Mouse (Mus musculus): Measurements from ENCODE around the gene Omp.

Gene Omp

DNA sequence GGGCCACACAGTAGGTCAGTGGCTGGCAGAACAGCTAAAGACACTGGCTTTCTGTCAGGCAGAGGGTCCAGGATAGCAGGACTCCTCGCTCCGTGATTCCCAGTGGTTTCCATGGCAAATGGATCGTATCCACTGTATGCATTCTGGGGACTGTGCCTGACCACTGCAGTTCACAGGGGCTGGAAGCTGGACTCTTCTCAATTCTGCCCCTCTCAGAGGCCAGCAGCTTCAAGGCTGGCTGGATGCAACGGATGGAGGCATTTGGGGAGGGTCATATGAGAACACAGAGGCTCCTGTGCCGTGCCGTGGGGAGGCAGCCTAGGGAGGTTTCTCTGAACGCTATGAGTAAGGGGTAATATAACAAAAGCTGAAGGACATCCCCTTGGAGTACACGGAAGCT is 3.1 kb downstream of the Omp start:
- DNase-seq (ENCODE audit: low read depth), result no peak

GRCm38 (mm10) chr7:98141206-98141605 is 4.1 kb downstream of the Omp start:
- no peak for DNase-seq (ENCODE audit: low read depth)

GRCm38 (mm10) chr7:98140597-98140996 is 4.7 kb downstream of the Omp start:
- DNase-seq (ENCODE audit: low read depth), result no peak

DNA sequence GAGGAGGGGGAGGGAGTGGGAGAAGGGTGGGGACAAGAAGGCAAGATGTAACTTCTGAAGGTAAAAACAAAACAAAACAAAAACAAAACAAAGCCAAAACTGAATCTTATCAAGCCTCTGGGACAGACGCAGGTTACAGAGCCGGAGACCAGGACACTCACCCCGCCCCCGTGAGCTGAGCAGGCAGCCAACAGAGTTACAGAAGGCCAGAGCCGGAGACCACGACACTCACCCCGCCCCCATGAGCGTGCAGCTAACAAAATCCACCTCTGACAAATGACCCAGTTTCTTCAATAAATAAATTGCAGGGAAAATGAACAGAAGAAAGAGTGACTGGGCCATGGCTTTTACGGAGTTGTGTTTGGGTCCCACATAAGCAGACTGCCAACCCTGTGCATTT is 6.1 kb downstream of the Omp start:
- no peak for DNase-seq (ENCODE audit: low read depth)

DNA sequence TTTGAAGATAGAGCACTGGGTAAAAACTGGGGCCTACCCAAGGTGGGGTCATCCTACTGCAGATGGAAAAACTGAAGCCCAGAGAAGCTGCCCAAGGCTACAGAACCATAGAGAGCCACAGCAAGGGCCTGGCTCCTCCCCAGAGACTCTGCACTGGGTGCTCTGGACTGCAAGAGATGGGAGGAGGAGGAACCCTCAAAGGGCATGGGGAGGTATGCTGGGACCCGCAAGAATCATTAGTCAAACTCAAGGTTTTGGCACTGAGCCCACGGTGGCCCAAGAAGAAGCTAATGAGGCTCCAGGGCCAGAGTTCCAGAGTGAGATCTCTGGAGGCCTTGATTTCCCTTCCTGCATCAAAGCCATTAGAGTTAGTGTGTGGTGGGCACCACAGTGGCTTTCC is 7.3 kb downstream of the Omp start:
- no peak for DNase-seq (ENCODE audit: low read depth)

GRCm38 (mm10) chr7:98137583-98137982 is 7.7 kb downstream of the Omp start:
- no peak for DNase-seq (ENCODE audit: low read depth)

- DNase-seq (ENCODE audit: low read depth), result no peak
These were observed 13.6 kb downstream of the Omp start for GRCm38 (mm10) chr7:98131751-98132150.

GRCm38 (mm10) chr7:98125473-98125872 is 19.8 kb downstream of the Omp start:
- DNase-seq (ENCODE audit: low read depth), result peak; percentile 43

GRCm38 (mm10) chr7:98124701-98125100 is 20.6 kb downstream of the Omp start:
- DNase-seq (ENCODE audit: low read depth), result no peak

GRCm38 (mm10) chr7:98121673-98122072 is 23.6 kb downstream of the Omp start:
- DNase-seq (ENCODE audit: low read depth), result no peak

GRCm38 (mm10) chr7:98121241-98121640 is 24.1 kb downstream of the Omp start:
- DNase-seq (ENCODE audit: low read depth), result no peak

DNA sequence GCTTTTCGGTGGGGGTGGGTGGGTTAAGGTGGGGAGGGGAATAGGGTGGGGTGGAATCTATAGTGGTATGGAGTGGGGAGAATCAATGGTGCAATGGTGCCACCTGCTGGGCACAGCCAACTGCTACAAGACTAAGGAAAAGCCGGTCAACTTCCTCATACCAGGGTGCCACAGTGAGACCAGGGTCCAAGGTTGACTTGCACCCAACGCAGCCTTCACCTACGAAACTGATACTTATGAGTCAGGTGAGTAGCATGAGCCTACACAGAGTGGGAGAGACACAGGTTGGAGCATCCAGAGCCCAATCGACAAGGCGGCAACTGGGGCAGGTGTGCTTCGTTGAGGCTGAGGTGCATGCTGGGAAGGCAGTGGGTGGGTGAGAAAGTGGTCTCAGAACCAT is 25.0 kb downstream of the Omp start:
- peak; percentile 87 for DNase-seq (ENCODE audit: low read depth)

GRCm38 (mm10) chr7:98119961-98120232 is 25.4 kb downstream of the Omp start:
- no peak for DNase-seq (ENCODE audit: low read depth)

- DNase-seq (ENCODE audit: low read depth), result no peak
These were observed 25.9 kb downstream of the Omp start, which contains the start of gene Myo7a for GRCm38 (mm10) chr7:98119179-98119960. Gene Myo7a, minus strand, starts transcription at chr7:98119524.

GRCm38 (mm10) chr7:98117012-98117660 is 28.2 kb downstream of the Omp start:
- no peak for DNase-seq (ENCODE audit: low read depth)

GRCm38 (mm10) chr7:98114656-98115055 is 30.6 kb downstream of the Omp start:
- no peak for DNase-seq (ENCODE audit: low read depth)

DNA sequence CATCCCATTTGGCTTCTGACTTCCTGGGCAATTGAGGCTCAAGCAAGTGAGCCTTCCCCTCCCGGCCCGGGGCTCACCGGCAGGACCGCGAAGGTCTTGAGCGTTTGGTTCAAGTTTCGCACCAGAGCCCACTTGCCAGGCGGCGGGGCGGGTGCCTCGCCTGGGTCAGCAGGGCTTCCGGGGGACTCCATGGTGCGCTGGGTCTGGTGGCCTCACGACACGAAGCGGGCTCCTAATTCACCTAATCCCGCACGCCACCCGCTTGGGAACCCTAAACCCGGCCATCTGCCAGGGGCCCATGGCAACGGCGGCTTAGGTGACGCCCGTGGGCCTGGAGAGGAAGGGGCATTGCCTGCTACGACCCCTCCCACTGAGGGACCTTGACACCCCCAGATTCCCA is 34.1 kb downstream of the Omp start:
- no peak for DNase-seq (ENCODE audit: low read depth)

- DNase-seq (ENCODE audit: low read depth), result no peak
These were observed 35.5 kb downstream of the Omp start for GRCm38 (mm10) chr7:98109771-98110170.

DNA sequence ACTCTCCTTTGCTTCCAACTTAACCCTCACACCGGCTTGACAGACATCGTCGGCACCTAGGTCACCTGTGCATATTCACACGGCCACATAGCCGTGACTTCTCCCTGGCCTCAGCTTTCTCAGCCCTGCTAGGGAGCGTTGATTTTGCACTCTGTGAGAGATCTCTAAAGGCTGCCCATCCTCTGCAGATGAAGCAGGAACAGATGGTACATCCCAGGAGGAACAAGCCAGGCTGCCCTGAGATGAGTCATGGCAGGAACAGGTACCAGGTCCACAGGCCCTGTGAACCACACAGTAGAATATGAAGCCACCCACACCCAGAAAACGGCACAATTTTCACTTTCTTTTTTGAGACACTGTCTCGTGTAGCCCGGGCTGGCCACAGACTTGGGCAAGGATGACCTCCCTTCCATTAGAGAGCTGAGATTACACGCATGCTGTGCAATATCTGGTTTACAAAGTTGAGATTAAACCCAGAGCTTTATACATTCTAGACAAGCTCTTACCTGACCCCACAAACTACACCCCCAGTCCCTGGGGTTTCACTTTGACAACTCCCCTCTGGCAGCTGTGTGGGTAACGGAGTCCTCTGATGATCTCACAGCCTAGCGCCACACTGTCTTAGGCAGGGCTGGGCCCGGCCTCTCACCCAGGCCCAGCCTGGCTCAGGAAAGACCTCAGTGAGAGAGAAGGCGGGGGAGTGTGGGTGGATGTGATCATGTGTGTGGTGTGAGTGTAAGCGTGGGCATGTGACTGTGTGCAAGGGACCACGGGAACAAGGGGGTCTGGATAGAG is 36.5 kb downstream of the Omp start:
- peak; percentile 32 for DNase-seq (ENCODE audit: low read depth)

- DNase-seq (ENCODE audit: low read depth), result no peak
These were observed 39.0 kb downstream of the Omp start for GRCm38 (mm10) chr7:98106272-98106671.

DNA sequence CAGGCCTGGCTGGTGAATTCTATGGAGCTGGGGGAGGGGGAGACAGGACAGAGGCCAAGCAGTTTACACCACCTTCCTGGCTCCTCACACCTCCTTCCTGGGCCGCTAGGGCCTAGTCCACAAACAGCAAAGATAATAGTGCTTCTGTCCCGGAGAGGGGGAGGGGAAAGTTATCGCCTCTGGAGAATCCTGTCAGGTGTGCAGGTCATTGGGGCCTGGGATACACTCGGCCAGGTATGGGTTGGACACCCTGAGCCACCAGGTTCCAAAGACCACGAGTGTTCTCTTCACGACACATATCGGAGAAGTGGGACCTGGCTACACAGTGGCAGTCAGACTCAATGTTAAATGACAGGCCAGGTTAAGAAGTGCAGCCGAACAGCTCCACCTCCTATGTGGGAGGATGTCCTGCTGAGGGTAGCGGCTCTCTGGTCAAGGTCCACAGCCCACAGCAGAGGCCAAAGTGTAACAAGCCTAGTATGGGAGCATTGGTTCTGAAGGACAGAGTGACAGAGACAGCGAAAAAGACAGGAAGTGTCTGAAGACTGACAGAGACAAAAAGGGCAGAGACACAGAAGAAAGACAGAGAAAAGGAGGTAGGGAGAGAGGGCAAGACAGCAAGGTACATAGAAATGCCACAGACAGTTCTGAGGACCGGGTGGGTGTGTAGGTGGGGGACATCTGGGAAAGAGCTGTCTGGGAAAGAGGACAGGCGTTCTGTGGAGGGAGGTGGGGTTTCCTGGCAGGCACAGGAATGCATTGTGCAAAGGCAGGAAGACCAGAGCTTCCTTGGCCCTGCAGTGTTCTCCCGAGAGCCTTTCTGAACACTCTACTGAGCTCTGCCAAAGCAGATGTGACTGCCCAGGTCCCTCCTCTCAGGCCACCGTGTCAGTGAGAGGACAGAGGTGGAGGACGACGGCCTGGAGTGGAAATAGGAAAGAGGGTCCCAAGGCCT is 40.5 kb downstream of the Omp start:
- no peak for DNase-seq (ENCODE audit: low read depth)

- no peak for DNase-seq (ENCODE audit: low read depth)
These were observed 41.4 kb downstream of the Omp start for GRCm38 (mm10) chr7:98103942-98104292.

All from naive thymus-derived CD4-positive, alpha-beta T cell, adult 2 months (primary cell).